Mouse (Mus musculus): ENCODE results near the gene Cfh. TPM values are rescaled to one million over a fixed set of nuclear protein-coding genes. Genes with fewer than 3 reads are reported as not detected.

The Cfh gene
- polyA plus RNA-seq, 1 experiment from 2014 or later: 5.7 TPM

Other genes starting within 250 kb of the Cfh start
- 1.9 and 2.5 TPM in 2 replicates for gene Kcnt2, start 62.4 kb upstream of the Cfh start, polyA plus RNA-seq (2015; fragmentation: Nextera tagmentation; extraction: Ambion mirVana)

Data from intestine, embryonic 15.5 days (tissue).